Mouse (Mus musculus) CD8-positive naive resting alpha-beta T cell, adult 2 months (primary cell): ENCODE results near the gene Acp2.
"Not testable (repeated sequence)": the region's sequence is repeated elsewhere in the genome, so short reads cannot be mapped to it uniquely, and the experiment has no call there.

ENCODE experiments used
- DNase-seq, 2 experiments: peaks; one replicate each; pipeline ENCODE4 v3.0.0; 2022; ENCODE audit warnings: low read depth in 2 of 2, low spot score in 2 of 2

Gene Acp2

GRCm38 (mm10) chr2:91194624-91195332 is 7.9 kb upstream of the Acp2 start:
- peak; percentile 57 to 67 for DNase-seq

GRCm38 (mm10) chr2:91196577-91197001 is 6.1 kb upstream of the Acp2 start:
- no peak for DNase-seq

DNA sequence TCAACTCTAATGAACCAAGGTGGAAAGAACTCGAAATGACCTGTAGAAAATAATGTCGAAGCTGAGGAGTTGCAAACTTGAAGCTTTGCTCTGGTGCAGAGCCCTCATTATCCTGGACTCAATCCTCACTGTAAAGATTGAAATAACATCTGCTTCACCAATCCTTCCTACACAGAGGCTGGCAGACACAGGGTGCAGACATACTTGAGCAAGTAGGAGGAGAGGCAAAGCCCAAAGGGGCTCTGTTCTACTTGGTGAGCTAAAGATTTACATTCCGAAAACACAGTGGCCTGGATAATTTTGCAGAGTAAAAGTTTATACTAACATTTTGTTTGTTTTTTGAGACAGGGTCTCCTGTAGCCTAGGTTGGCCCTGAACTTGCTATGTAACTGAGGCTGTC is 3.8 kb upstream of the Acp2 start:
- no peak for DNase-seq

GRCm38 (mm10) chr2:91202972-91203656 is 429 bp downstream of the Acp2 start:
- no peak for DNase-seq

GRCm38 (mm10) chr2:91206254-91206775 is 3.6 kb downstream of the Acp2 start:
- no peak for DNase-seq

DNA sequence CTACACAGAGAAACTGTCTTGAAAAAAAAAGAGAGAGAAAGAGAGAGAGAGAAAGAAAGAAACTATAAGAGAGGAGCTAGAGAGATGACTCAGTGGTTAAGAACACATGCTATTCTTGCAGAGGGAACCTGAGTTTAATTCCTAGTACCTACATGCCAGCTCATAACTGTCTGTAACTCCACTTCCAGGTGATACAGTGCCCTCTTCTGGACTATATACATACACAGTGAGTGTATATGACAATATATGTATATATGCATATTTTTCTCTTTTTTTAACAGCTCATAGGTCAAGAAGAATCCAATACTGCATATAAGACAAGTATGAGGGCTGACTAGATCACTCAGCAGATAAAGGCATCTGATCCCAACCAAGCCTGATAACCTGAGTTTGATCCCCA is 10.6 kb downstream of the Acp2 start:
- DNase-seq: no peak

GRCm38 (mm10) chr2:91217032-91217431 is 14.3 kb downstream of the Acp2 start:
- DNase-seq: no peak

GRCm38 (mm10) chr2:91220501-91220900 is 17.8 kb downstream of the Acp2 start:
- no peak for DNase-seq

- DNase-seq: no peak
Measured at GRCm38 (mm10) chr2:91223614-91224013, 20.9 kb downstream of the Acp2 start.

DNA sequence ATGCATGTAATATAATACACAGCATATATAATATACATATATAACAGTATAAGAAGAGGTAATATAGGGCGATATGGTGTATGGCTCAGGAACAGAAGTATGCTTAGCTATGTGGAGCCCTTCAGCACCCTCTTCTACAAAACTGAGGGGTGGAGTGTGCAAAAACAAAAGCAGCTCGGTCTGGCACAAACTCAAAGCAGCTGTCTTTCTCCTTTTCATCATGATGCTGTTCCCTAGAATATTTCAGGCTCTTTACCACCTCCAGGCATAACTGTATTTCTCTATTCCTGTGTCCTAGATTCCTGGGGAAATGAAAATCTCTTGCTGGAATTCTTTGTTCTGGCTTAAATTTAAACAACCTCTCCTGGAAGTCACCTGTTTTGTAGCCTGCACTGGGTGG is 27.1 kb downstream of the Acp2 start:
- DNase-seq: no peak

GRCm38 (mm10) chr2:91236601-91237510 is 34.2 kb downstream of the Acp2 start, which contains the start of gene Ddb2:
Gene Ddb2, minus strand, starts transcription at chr2:91236982.
- DNase-seq: peak; percentile 89

DNA sequence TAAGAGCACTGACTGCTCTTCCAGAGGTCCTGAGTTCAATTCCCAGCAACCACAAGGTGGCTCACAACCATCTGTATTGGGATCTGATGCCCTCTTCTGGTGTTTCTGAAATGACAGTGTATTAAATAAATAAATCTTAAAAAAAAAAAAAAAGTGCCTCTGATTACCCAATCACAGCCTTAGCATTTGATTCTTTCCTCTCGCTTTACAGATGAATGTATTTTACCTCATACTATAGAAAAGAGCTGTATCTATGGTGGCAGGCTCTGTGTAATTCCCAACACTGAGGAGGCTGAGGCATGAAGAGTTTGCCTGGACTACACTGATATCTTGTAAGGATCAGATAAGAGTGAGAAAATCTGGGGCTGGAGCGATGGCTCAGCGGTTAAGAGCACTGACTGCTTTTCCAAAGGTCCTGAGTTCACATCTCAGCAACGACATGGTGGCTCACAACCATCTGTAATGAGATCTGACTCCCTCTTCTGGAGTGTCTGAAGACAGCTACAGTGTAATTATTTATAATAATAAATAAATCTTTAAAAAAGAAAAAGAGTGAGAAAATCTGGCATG is 34.9 kb downstream of the Acp2 start:
- DNase-seq: not testable (repeated sequence)

GRCm38 (mm10) chr2:91242547-91242946 is 39.9 kb downstream of the Acp2 start:
- no peak for DNase-seq

- no peak for DNase-seq
Measured at GRCm38 (mm10) chr2:91243416-91243815, 40.7 kb downstream of the Acp2 start.

- DNase-seq: no peak
Measured at GRCm38 (mm10) chr2:91244557-91245228, 42.0 kb downstream of the Acp2 start.

DNA sequence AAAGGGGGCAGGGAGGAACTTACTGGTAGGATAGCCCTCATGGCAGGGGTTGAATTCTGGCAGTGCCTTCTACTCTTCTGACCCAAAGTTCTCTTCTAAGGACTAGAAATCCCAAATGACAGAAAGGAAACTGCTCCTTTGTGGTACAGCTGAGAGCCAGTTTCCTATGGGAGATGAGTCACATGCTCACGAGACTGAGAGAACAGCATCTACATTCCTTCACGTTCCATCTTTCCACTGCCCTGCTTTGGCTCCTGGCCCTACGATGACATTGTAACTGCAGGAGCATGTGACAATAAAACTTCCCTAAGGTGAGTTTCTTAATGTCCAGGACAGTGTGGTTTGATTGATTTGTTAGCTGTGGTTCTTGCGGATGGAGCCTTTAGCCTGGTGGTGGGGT is 45.7 kb downstream of the Acp2 start:
- no peak for DNase-seq

DNA sequence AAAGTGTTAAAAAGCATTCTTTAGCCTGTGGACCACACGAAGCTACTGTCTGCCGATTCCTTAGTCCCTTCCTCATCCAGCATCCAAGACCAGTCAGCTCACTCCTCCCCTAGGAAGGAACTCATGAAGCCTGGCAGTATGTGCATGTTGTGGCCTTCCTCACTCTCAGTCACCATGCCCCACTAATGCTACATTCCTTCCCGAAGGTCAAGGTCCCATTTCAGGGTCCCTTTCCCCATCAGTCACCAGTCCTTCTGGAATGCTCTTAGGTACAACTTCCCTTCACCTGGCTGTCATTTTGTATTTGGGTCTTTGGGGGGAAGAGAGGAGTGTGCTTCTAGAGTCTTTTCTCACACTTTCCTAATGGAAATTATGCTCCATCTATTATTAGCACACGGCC is 49.3 kb downstream of the Acp2 start:
- no peak for DNase-seq

- no peak for DNase-seq
Measured at GRCm38 (mm10) chr2:91252512-91252911, 49.8 kb downstream of the Acp2 start.

DNA sequence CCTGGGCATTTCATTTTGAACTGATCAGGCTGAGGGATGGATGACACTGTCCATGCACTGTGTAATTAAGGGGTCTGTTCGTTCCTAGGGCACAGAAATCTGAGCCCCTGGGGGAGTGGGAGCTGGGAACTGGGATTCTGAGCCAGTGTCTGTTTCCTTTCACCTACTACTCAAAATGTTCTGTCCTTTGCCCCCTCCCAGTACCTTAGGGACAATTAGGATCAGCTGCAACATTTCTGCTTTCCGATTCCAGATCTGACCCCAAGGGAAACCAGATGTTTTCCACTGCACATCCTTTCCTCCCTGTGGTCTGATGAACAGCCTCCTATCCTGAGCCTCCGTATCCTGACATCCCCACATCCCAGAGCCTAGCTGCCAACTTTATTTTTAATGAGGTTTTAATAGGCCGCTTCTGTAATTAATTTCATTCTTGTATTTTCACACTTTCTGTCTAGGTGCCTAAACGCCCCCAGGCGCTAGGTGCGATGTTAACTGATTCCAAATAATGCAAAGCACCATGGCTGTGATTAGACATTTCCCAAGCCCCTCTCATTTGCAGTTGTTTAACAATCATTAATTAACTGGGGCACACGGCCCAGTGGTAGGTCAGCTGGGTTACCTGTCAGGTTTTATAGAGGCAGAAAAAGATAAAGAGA is 52.2 kb downstream of the Acp2 start:
- DNase-seq: no peak

DNA sequence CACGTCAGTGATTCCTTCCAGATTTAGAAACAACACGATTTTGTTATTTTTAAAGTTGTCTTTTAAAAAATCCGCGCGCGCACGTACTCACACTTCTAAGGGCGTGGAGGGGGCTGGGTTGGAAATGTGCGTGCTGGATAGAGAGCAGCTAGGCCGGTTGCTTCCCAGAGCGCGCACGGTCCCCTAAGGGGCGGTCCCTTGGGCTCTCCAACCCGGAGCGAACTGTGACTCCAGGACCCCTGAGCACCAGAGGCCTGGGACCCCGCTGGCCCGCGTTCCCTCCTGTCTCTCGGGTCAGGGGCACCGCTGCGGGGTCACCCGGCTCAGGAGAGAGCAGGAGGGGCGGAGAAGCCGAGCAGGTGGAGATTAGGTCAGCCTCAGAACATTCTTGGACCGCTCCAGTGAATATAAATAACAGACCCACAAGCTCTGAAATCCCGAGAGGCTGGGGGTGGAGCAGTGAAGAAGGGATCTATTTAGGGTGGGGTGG is 53.0 kb downstream of the Acp2 start, which contains the start of gene Pacsin3:
Gene Pacsin3, plus strand, starts transcription at position 294 of the 490 bp plus-strand sequence.
- DNase-seq: peak in 1 of 2 experiments; percentile 21
